Mouse (Mus musculus): ENCODE measurements around the gene Mesp1. TPM values are rescaled to one million over a fixed set of nuclear protein-coding genes. Genes with fewer than 3 reads are reported as not detected.

Mesp1 gene
- total and polyA plus RNA-seq, 2 experiments from 2014 or later: not detected

- Histone ChIP-seq H3K27me3 (ENCODE audit: control insufficient read depth, insufficient read depth, low read length) (0 out of 2 replicates have a peak, but pooled peaks cover 8% of the 10 kb centered on the region), H3K36me3 (replicated peaks; ENCODE audit: control insufficient read depth, insufficient read depth, low read length) (no peaks in the 10 kb centered on the region), H3K4me1 (ENCODE audit: control insufficient read depth, insufficient read depth) (no peaks in the 10 kb centered on the region), H3K4me3 (ENCODE audit: low read depth, low read length) (no peak overlapping the region), H3K9me3 (replicated peaks; ENCODE audit: control insufficient read depth, low read length) (no peaks in the 10 kb centered on the region), H3K4me2 (ENCODE audit: low read depth, low read length) (no peak overlapping the region), H3K27ac (ENCODE audit: low read depth) (no peak overlapping the region), H3K9ac (replicated peaks; ENCODE audit: low read depth, low read length) (no peak overlapping the region)
- DNase-seq (ENCODE audit: low spot score) (no peak), ATAC-seq (ENCODE audit: insufficient read depth, low read depth) (no peak)
- TF ChIP-seq CTCF (IDR thresholded peaks at IDR 0.05; ENCODE audit: low read depth): no peak
- TF ChIP-seq EP300 (IDR thresholded peaks at IDR 0.05; ENCODE audit: low read depth): no peak
- 56% methylated on average over 5 of the region's 5 CpGs for WGBS
Measured at GRCm38 (mm10) chr7:79802037-79802436, 8.4 kb upstream of the Mesp1 start.

- 0 out of 2 replicates have a peak, but pooled peaks cover 8% of the 10 kb centered on the region for H3K27me3 ChIP-seq (ENCODE audit: control insufficient read depth, insufficient read depth, low read length)
- 74% methylated on average over 11 of the region's 11 CpGs for WGBS
- TF ChIP-seq EP300 (IDR thresholded peaks at IDR 0.05; ENCODE audit: low read depth): no peak
- no peak for TF ChIP-seq CTCF (IDR thresholded peaks at IDR 0.05; ENCODE audit: low read depth)
- no peak overlapping the region for H3K4me3 ChIP-seq (ENCODE audit: low read depth, low read length)
- H3K4me2 ChIP-seq (ENCODE audit: low read depth, low read length): no peak overlapping the region
- H3K36me3 ChIP-seq (replicated peaks; ENCODE audit: control insufficient read depth, insufficient read depth, low read length): no peaks in the 10 kb centered on the region
- no peaks in the 10 kb centered on the region for H3K4me1 ChIP-seq (ENCODE audit: control insufficient read depth, insufficient read depth)
- DNase-seq (ENCODE audit: low spot score) (no peak), ATAC-seq (ENCODE audit: insufficient read depth, low read depth) (no peak)
- no peak overlapping the region for H3K9ac ChIP-seq (replicated peaks; ENCODE audit: low read depth, low read length)
- no peaks in the 10 kb centered on the region for H3K9me3 ChIP-seq (replicated peaks; ENCODE audit: control insufficient read depth, low read length)
- H3K27ac ChIP-seq (ENCODE audit: low read depth): no peak overlapping the region
Measured at GRCm38 (mm10) chr7:79801391-79801790, 7.8 kb upstream of the Mesp1 start.

DNA sequence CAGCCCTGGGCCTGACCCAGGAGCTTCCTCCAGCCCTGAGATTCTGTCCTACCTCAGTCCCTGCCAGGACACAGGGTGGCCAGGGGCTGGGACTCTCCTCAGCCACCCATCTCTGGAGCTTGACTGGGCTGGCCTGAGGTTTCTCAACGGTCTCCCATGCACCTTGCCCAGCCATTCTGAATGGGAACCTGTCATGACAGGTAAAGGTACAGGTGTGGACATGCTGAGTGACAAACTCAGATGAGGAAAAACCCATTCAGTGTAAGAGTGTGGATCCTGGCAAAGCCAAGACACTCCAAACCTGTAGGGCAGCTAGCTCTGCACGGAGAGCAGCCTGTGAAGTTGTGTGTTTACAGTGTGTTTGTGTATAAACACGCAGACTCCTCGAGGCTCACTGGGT, 6.7 kb upstream of the Mesp1 start:
- no peak for ATAC-seq (ENCODE audit: insufficient read depth, low read depth)
- Histone ChIP-seq H3K4me2 (ENCODE audit: low read depth, low read length) (no peak overlapping the region), H3K4me1 (ENCODE audit: control insufficient read depth, insufficient read depth) (no peaks in the 10 kb centered on the region), H3K27me3 (ENCODE audit: control insufficient read depth, insufficient read depth, low read length) (peaks cover 12% of the 10 kb centered on the region; the same call in 1 of the 2 replicates), H3K36me3 (replicated peaks; ENCODE audit: control insufficient read depth, insufficient read depth, low read length) (no peaks in the 10 kb centered on the region), H3K9ac (replicated peaks; ENCODE audit: low read depth, low read length) (no peak overlapping the region), H3K4me3 (ENCODE audit: low read depth, low read length) (no peak overlapping the region), H3K9me3 (replicated peaks; ENCODE audit: control insufficient read depth, low read length) (no peaks in the 10 kb centered on the region), H3K27ac (ENCODE audit: low read depth) (no peak overlapping the region)
- 76% methylated on average over 4 of the region's 4 CpGs for WGBS
- no peak for TF ChIP-seq EP300 (IDR thresholded peaks at IDR 0.05; ENCODE audit: low read depth)
- TF ChIP-seq CTCF (IDR thresholded peaks at IDR 0.05; ENCODE audit: low read depth): no peak
- no peak for DNase-seq (ENCODE audit: low spot score)

- no peak for TF ChIP-seq EP300 (IDR thresholded peaks at IDR 0.05; ENCODE audit: low read depth)
- TF ChIP-seq CTCF (IDR thresholded peaks at IDR 0.05; ENCODE audit: low read depth): no peak
- DNase-seq (ENCODE audit: low spot score) (no peak), ATAC-seq (ENCODE audit: insufficient read depth, low read depth) (no peak)
- H3K9ac ChIP-seq (replicated peaks; ENCODE audit: low read depth, low read length): no peak overlapping the region
- peaks cover 14% of the 10 kb centered on the region; the same call in 1 of the 2 replicates for H3K27me3 ChIP-seq (ENCODE audit: control insufficient read depth, insufficient read depth, low read length)
- no peaks in the 10 kb centered on the region for H3K9me3 ChIP-seq (replicated peaks; ENCODE audit: control insufficient read depth, low read length)
- WGBS: 64% methylated on average over 6 of the region's 6 CpGs
- no peak overlapping the region for H3K27ac ChIP-seq (ENCODE audit: low read depth)
- no peaks in the 10 kb centered on the region for H3K36me3 ChIP-seq (replicated peaks; ENCODE audit: control insufficient read depth, insufficient read depth, low read length)
- no peaks in the 10 kb centered on the region for H3K4me1 ChIP-seq (ENCODE audit: control insufficient read depth, insufficient read depth)
- no peak overlapping the region for H3K4me2 ChIP-seq (ENCODE audit: low read depth, low read length)
- H3K4me3 ChIP-seq (ENCODE audit: low read depth, low read length): no peak overlapping the region
Measured at GRCm38 (mm10) chr7:79799506-79799905, 5.9 kb upstream of the Mesp1 start.

DNA sequence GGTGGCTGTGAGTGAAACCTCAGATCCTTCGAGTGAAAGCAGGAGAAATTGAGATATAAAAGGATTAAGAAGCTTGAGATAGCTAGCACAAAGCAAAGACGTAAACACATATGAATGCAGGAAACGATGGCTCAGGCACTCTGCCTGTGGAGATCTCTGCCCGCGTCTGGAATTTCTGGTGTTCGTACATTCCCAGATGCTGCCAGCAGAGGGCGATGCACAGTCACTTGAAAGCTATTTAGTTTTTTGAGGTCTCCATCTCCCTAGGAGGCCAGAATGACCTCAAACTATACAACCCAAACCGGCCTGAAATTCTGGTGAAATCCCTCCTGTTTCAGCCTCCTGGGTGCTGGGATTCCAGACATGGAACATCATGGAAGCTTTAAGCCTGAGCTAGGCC, 5.5 kb upstream of the Mesp1 start:
- no peaks in the 10 kb centered on the region for H3K4me1 ChIP-seq (ENCODE audit: control insufficient read depth, insufficient read depth)
- no peaks in the 10 kb centered on the region for H3K36me3 ChIP-seq (replicated peaks; ENCODE audit: control insufficient read depth, insufficient read depth, low read length)
- no peaks in the 10 kb centered on the region for H3K9me3 ChIP-seq (replicated peaks; ENCODE audit: control insufficient read depth, low read length)
- H3K27me3 ChIP-seq (ENCODE audit: control insufficient read depth, insufficient read depth, low read length): peaks cover 18% of the 10 kb centered on the region
- DNase-seq (ENCODE audit: low spot score) (peak; percentile 68), ATAC-seq (ENCODE audit: insufficient read depth, low read depth) (peak; percentile 36; the same call in 1 of the 2 replicates)
- no peak overlapping the region for H3K4me3 ChIP-seq (ENCODE audit: low read depth, low read length)
- WGBS: 1% methylated on average over 8 of the region's 8 CpGs
- TF ChIP-seq CTCF (IDR thresholded peaks at IDR 0.05; ENCODE audit: low read depth) (peak; percentile 77), EP300 (IDR thresholded peaks at IDR 0.05; ENCODE audit: low read depth) (no peak)
- no peak overlapping the region for H3K27ac ChIP-seq (ENCODE audit: low read depth)
- no peak overlapping the region for H3K4me2 ChIP-seq (ENCODE audit: low read depth, low read length)
- no peak overlapping the region for H3K9ac ChIP-seq (replicated peaks; ENCODE audit: low read depth, low read length)

DNA sequence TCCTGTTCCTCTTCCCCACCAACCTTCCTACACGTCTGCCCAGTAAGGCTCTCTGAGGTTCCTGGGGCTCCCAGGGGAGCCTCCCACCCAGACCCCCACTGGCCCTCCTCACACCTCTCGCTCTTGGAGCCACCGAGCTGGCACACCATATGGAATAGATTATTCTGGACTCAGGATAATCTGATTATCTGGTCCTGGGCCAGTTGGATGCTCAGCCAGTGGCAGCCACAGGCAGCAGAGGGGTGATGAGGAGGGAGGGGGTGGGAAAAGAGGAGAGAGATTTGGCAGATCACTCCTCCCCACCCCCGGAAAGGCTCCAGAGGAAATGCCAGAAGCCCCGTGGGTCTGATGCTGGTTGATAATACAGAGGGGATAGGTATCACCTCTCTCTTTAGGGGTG, 5.0 kb upstream of the Mesp1 start:
- 16% methylated on average over 5 of the region's 5 CpGs for WGBS
- no peak overlapping the region for H3K4me2 ChIP-seq (ENCODE audit: low read depth, low read length)
- no peak for DNase-seq (ENCODE audit: low spot score)
- ATAC-seq (ENCODE audit: insufficient read depth, low read depth): no peak
- TF ChIP-seq EP300 (IDR thresholded peaks at IDR 0.05; ENCODE audit: low read depth): no peak
- TF ChIP-seq CTCF (IDR thresholded peaks at IDR 0.05; ENCODE audit: low read depth): no peak
- H3K4me3 ChIP-seq (ENCODE audit: low read depth, low read length): no peak overlapping the region
- no peaks in the 10 kb centered on the region for H3K9me3 ChIP-seq (replicated peaks; ENCODE audit: control insufficient read depth, low read length)
- no peaks in the 10 kb centered on the region for H3K4me1 ChIP-seq (ENCODE audit: control insufficient read depth, insufficient read depth)
- H3K27me3 ChIP-seq (ENCODE audit: control insufficient read depth, insufficient read depth, low read length): peaks cover 22% of the 10 kb centered on the region
- no peak overlapping the region for H3K9ac ChIP-seq (replicated peaks; ENCODE audit: low read depth, low read length)
- H3K36me3 ChIP-seq (replicated peaks; ENCODE audit: control insufficient read depth, insufficient read depth, low read length): no peaks in the 10 kb centered on the region
- H3K27ac ChIP-seq (ENCODE audit: low read depth): no peak overlapping the region
